Mouse (Mus musculus) natural killer cell, adult 2 months (primary cell): ENCODE measurements around the gene Iqcf3.
"Not testable (repeated sequence)": the region's sequence is repeated elsewhere in the genome, so short reads cannot be mapped to it uniquely, and the experiment has no call there.

Source experiments
- DNase-seq, 2 experiments: peaks; one replicate each; pipeline ENCODE4 v3.0.0; 2022; ENCODE audit warnings: low spot score in 2 of 2

Iqcf3 gene

DNA sequence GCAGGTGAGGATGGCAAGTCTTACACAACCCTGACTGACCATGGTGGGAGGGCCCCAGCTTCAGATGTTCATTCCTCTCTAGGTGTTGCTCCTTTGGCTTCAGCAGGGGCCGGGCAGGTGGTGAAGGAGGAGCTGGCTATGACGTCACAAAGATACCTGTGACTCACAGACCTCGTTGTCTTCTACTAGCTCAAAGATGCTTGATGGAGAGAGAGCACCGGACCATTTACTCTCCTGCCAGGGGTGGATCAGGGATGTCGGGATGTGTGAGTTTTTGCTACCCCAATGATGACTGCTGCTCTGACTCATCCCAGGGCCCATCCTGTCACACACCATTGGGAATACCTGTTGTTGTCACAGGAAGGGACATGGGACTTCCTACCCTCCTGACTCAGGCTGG lies at the start of gene Iqcf3:
TSS of gene Iqcf3 (minus strand) at position 101 of the 400 bp plus-strand sequence.
- DNase-seq = no peak

DNA sequence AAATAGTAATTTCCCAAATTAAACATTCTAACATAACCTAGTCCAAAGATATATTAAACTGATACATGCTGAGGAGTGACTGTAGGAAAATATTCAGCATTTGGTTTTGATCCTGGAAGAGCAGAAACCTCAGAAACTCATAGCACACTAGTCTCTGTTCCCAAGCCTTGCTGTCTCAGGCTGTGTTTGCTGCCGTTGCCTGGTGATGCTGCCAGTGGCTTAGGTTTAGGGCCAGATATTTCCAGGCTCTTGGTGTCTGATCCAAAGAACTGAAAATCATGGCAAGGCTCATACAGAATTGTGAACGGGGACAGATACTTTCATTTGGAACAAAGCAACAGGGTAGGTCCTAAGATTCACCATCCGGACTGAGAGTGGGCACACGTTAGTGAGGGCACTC lies 49.3 kb upstream of the Iqcf3 start:
- no peak for DNase-seq

GRCm38 (mm10) chr9:106600546-106600945 lies 39.1 kb upstream of the Iqcf3 start:
- DNase-seq = peak; percentile 3 to 21

DNA sequence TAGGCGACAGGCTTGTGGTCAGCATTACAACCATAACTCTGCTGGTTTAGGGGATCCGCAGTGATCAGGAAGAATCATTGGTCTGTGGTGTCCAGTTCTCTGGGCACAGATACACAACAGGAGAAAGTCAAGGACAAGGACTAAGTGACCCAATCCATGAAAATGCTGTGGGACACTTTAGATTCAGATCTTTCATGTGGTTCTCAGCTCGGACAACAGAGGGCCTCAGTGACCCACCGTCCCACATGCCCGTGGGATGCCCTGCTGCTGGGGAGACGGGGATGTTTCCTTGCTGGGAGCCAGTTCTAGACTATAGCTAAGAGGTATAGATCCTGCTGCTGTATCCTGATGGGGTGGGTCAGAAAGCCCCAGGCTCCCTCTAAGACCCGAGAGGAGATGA lies 37.0 kb upstream of the Iqcf3 start:
- no peak for DNase-seq

DNA sequence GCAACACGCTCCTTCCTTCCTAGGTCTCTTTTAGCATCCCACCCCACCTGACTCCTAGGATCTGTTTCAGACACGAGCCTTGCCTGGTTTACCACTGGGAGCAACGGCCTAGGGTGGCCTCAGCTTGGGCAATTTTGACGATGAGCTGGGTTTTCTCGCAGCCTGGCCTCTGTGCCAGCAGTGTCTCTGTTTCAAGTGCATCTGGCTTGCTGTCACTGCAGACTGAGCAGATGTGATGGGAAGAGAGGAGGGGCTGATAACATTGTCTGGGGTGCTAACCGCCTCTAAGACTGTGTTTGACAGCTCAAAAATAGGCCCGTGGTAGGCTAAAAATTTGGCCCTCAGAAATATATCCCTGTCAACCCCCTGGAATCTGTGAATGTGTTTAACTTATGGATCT lies 34.4 kb upstream of the Iqcf3 start:
- no peak for DNase-seq

DNA sequence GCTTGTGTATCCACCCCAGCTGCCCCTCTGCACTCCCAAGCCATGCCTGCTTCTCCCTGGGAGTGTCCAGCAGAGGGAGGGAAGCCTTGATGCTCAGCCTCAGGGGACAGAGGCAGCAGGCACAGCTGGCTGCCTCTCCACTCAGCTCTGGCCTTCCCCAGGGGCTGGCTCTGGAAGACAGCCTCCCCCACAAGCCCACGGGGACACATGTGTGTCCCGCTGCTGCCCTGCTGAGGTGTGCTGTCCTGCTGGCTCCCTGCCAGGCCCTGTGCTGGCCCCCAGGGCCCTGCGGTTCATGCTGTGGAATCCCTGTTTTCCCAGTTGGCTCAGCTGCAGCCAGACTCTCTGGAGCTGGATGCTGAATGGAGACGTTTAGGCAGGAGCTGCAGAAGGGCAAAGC lies 34.0 kb upstream of the Iqcf3 start:
- DNase-seq = not testable (repeated sequence)

GRCm38 (mm10) chr9:106592158-106592557 lies 30.7 kb upstream of the Iqcf3 start:
- no peak for DNase-seq

- no peak for DNase-seq
Observed at GRCm38 (mm10) chr9:106582552-106582951, 21.1 kb upstream of the Iqcf3 start.

GRCm38 (mm10) chr9:106580016-106580415 lies 18.6 kb upstream of the Iqcf3 start:
- no peak for DNase-seq

GRCm38 (mm10) chr9:106576112-106576511 lies 14.7 kb upstream of the Iqcf3 start:
- DNase-seq = no peak

DNA sequence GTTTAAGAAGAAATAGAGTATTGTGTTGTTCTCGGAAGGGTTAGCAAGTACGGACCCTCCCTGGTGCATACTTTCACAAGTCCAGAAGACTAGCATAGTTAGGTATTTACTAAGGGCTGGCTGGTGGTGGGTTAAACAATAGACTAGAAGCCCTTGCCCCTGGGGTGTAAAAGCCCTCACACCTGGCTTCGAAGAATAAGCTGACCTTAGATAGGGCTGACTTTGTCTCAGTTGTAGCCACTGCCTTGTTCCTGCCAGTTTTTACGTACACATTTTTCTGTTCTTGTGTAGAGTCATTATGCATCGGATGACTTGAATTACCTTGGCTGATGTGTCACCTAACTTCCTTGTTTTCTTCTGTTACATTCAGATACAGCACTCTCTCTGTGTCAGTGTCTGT lies 11.9 kb upstream of the Iqcf3 start:
- DNase-seq = no peak

DNA sequence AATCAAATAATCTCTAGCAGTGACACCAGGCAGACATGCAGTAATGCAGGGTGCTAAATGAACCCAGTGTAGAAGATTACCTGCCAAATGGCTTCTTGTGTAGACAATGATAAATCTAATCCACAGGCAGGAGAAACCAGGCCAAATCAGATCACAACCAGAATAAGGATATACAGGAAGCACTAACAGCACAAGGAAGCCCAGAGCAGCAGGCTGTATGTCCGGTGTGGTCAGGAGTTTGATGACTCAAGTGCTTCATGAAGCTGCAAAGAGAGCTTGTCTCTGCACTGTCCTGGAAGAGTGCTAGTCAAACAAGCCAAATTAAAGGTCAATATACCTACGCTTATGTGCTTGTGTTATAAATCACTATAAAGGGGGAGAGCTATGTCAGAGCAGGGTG lies 10.8 kb upstream of the Iqcf3 start:
- no peak for DNase-seq

- DNase-seq = no peak
Observed at GRCm38 (mm10) chr9:106570896-106571295, 9.5 kb upstream of the Iqcf3 start, which contains the start of gene Iqcf4. Gene Iqcf4, minus strand, starts transcription at chr9:106570996.

- no peak for DNase-seq
Observed at GRCm38 (mm10) chr9:106566437-106566836, 5.0 kb upstream of the Iqcf3 start.

- DNase-seq = no peak
Observed at GRCm38 (mm10) chr9:106564025-106564424, 2.6 kb upstream of the Iqcf3 start.

GRCm38 (mm10) chr9:106562291-106562690 lies 860 bp upstream of the Iqcf3 start:
- DNase-seq = no peak

- DNase-seq = no peak
Observed at GRCm38 (mm10) chr9:106534975-106535374, 26.5 kb downstream of the Iqcf3 start.

GRCm38 (mm10) chr9:106534296-106534695 lies 27.1 kb downstream of the Iqcf3 start:
- no peak for DNase-seq

DNA sequence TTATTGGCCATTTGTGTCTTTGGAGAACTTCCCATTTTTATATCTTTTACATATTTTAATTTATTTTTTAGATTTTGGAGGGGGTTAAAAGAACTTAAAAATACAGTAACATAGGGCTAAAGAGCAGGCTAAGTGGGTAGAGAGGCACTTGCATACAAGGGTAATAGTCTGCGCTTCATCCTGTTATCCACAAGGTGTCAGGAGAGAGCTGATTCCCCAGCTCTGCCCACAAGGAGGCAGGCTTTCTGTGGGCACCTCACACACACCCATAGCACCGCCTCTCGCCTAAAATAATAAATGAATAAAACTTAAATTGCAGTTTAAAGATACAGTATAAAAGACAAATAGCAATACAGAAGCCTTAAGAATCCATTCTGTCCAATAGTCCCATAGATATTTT lies 29.6 kb downstream of the Iqcf3 start:
- peak in 1 of 2 experiments; percentile 9 for DNase-seq

GRCm38 (mm10) chr9:106519909-106520308 lies 41.5 kb downstream of the Iqcf3 start:
- no peak for DNase-seq

DNA sequence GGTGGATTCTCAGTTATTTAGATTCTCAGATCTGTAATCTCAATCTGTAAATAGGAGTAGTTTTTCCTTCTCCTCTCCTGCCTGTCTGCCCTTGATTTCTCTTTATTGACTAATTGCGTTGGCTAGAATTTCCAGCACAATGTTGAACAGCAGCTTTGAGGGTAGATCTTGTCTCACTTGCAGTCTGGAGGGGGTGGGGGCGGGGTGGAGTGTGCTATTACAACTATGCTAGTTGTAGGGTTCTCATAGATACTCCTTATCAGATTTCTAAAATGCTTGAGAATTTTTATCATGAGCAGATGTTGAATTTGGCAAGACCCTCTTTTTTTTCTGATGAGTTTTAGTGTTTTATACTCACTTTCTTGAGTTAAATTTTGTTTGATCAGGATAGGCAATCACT lies 42.0 kb downstream of the Iqcf3 start:
- no peak for DNase-seq

DNA sequence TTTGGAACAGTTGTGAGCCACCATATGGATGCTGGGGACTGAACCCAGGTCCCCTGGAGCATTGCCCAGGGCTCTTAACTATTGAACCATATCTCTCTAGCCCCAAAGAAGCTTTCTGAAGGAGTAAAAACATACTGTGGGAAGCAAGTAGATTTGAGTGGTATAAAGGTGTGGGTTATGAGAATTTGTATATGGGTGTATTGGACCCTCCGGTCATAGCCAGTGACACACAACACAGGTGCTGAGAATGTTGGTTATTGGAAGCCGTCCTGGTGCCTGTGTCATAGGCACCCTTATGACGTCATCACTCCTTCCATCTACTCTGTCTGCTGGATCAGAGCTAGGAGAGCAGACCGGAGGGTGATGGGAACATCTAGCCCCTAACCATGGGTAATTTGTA lies 47.2 kb downstream of the Iqcf3 start, which contains the start of gene Iqcf5:
TSS of gene Iqcf5 (plus strand) at position 301 of the 400 bp plus-strand sequence.
- DNase-seq = no peak

- no peak for DNase-seq
Observed at GRCm38 (mm10) chr9:106513566-106513965, 47.9 kb downstream of the Iqcf3 start.

- DNase-seq = no peak
Observed at GRCm38 (mm10) chr9:106512729-106513450, 48.5 kb downstream of the Iqcf3 start.
